In the genomic region with DNA sequence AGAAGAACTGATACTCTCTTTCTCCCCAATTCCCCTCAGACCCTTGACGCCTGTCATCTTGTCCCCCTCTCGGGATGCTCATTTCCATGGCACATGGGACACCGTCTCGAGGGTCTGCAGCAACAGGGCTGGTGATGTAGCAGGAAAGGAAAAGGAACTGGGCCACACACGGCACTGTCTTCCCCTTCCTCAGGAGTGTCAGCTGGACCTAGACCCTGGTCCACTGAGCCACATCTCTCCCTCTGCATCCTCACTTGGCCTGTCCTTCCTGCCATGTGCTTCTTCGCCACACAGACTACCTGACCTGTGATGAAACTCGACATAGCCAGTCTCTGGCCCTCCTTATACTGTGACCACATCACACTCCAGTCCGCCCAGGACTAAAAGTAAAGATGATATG, we compare ENCODE assay signal across 23 mouse cellular contexts. TPM values are rescaled to one million over a fixed set of nuclear protein-coding genes. Genes with fewer than 3 reads are reported as not detected.
DNase-seq lines count a peak whose midpoint lies in the region; ATAC-seq and TF ChIP-seq lines count a peak whose summit lies in the region.
"Had no signal": no experiment of that assay in that cellular context is flagged by ENCODE, and none has a peak within 500 bp of the region (broad histone marks: within the 10 kb centered on the region; RNA-seq: fewer than 3 reads in every experiment).

No protein-coding gene starts in this region.

- peak overlapping the region; percentile 28; the same call in 1 of the 2 replicates for H3K27ac ChIP-seq in gastrocnemius, adult 2 months
- peak overlapping the region; percentile 93 for H3K27ac ChIP-seq in heart, embryonic 13.5 days (replicated peaks)
- H3K27ac ChIP-seq in kidney, embryonic 16.5 days (ENCODE audit: low read length) = no peak overlapping the region
- H3K27ac ChIP-seq in midbrain, embryonic 13.5 days = no peak overlapping the region
- H3K27ac ChIP-seq in midbrain, embryonic 10.5 days (replicated peaks) = no peak overlapping the region
- H3K27ac ChIP-seq: forebrain, embryonic 10.5 days; limb, embryonic 15.5 days; liver, embryonic 14.5 days; stomach, embryonic 15.5 days had no signal

- no peak overlapping the region for H3K4me2 ChIP-seq in heart, embryonic 13.5 days
- H3K4me2 ChIP-seq in kidney, embryonic 16.5 days (replicated peaks; ENCODE audit: low read depth, low read length) = no peak overlapping the region
- no peak overlapping the region for H3K4me2 ChIP-seq in midbrain, embryonic 13.5 days (replicated peaks)
- H3K4me2 ChIP-seq: limb, embryonic 15.5 days; lung, embryonic 14.5 days; stomach, embryonic 15.5 days had no signal

- H3K36me3 ChIP-seq in heart, embryonic 13.5 days = peaks cover 4% of the 10 kb centered on the region; the same call in 1 of the 2 replicates
- H3K36me3 ChIP-seq in kidney, embryonic 16.5 days (ENCODE audit: insufficient read depth, low read length) = no peaks in the 10 kb centered on the region
- no peaks in the 10 kb centered on the region for H3K36me3 ChIP-seq in midbrain, embryonic 13.5 days
- no peaks in the 10 kb centered on the region for H3K36me3 ChIP-seq in midbrain, embryonic 10.5 days
- H3K36me3 ChIP-seq: forebrain, embryonic 10.5 days; limb, embryonic 15.5 days; stomach, embryonic 15.5 days had no signal

- H3K27me3 ChIP-seq in heart, embryonic 13.5 days (replicated peaks) = no peaks in the 10 kb centered on the region
- H3K27me3 ChIP-seq in kidney, embryonic 16.5 days (ENCODE audit: insufficient read depth, low read length) = no peaks in the 10 kb centered on the region
- no peaks in the 10 kb centered on the region for H3K27me3 ChIP-seq in midbrain, embryonic 13.5 days
- no peaks in the 10 kb centered on the region for H3K27me3 ChIP-seq in midbrain, embryonic 10.5 days (ENCODE audit: low read depth, poor library complexity, severe bottlenecking)
- H3K27me3 ChIP-seq: limb, embryonic 15.5 days; stomach, embryonic 15.5 days had no signal

- H3K4me1 ChIP-seq in heart, embryonic 13.5 days = peaks cover 75% of the 10 kb centered on the region
- peaks cover 17% of the 10 kb centered on the region; the same call in 1 of the 2 replicates for H3K4me1 ChIP-seq in kidney, embryonic 16.5 days (ENCODE audit: insufficient read depth, low read length)
- H3K4me1 ChIP-seq in midbrain, embryonic 13.5 days (replicated peaks) = no peaks in the 10 kb centered on the region
- H3K4me1 ChIP-seq in midbrain, embryonic 10.5 days = no peaks in the 10 kb centered on the region
- H3K4me1 ChIP-seq: stomach, embryonic 15.5 days had no signal

- ATAC-seq in heart, embryonic 13.5 days (ENCODE audit: extremely low read depth, insufficient number of reproducible peaks, low FRiP score, low TSS enrichment) = no peak
- ATAC-seq in kidney, embryonic 16.5 days (ENCODE audit: low FRiP score, low TSS enrichment) = peak; percentile 13; the same call in 1 of the 2 replicates
- 0 out of 2 replicates have a peak, but pooled peaks have one; percentile 27 for ATAC-seq in midbrain, embryonic 13.5 days
- ATAC-seq: activated CD4-positive, CD25-positive, alpha-beta regulatory T cell, adult 4 months; forebrain, embryonic 16.5 days had no signal

- no peak for TF ChIP-seq CTCF in gastrocnemius, adult 2 months (IDR thresholded peaks at IDR 0.05)

- H3K9ac ChIP-seq in heart, embryonic 13.5 days = peak overlapping the region; percentile 70
- H3K9ac ChIP-seq in kidney, embryonic 16.5 days (replicated peaks; ENCODE audit: low read length) = no peak overlapping the region
- H3K9ac ChIP-seq in midbrain, embryonic 13.5 days (replicated peaks) = no peak overlapping the region
- H3K9ac ChIP-seq: limb, embryonic 15.5 days; liver, embryonic 14.5 days; lung, embryonic 14.5 days; stomach, embryonic 15.5 days had no signal

- H3K9me3 ChIP-seq in heart, embryonic 13.5 days = no peaks in the 10 kb centered on the region
- no peaks in the 10 kb centered on the region for H3K9me3 ChIP-seq in kidney, embryonic 16.5 days (ENCODE audit: low read length)
- H3K9me3 ChIP-seq in midbrain, embryonic 13.5 days = no peaks in the 10 kb centered on the region
- H3K9me3 ChIP-seq in midbrain, embryonic 10.5 days (replicated peaks) = no peaks in the 10 kb centered on the region
- H3K9me3 ChIP-seq: forebrain, embryonic 10.5 days; limb, embryonic 15.5 days; stomach, embryonic 15.5 days had no signal

- no peak overlapping the region for H3K4me3 ChIP-seq in gastrocnemius, adult 2 months
- H3K4me3 ChIP-seq in heart, embryonic 13.5 days = no peak overlapping the region
- no peak overlapping the region for H3K4me3 ChIP-seq in kidney, embryonic 16.5 days (ENCODE audit: low read length)
- no peak overlapping the region for H3K4me3 ChIP-seq in midbrain, embryonic 13.5 days (replicated peaks)
- H3K4me3 ChIP-seq in midbrain, embryonic 10.5 days = no peak overlapping the region
- H3K4me3 ChIP-seq: forebrain, embryonic 10.5 days; limb, embryonic 15.5 days; myocyte; stomach, embryonic 15.5 days had no signal

- WGBS in heart, embryonic 13.5 days = 72% methylated on average over 8 of the region's 8 CpGs
- 88% methylated on average over 8 of the region's 8 CpGs for WGBS in kidney, embryonic 16.5 days
- 92% methylated on average over 8 of the region's 8 CpGs for WGBS in midbrain, embryonic 13.5 days
- 91% methylated on average over 8 of the region's 8 CpGs for WGBS in midbrain, embryonic 10.5 days

- intact Hi-C loops in gastrocnemius, adult 2 months (cut with DNase I) = no loop called here

- no peak for DNase-seq in gastrocnemius, adult 2 months
- DNase-seq in gastrocnemius, adult 18-20 months (ENCODE audit: low spot score) = no peak
- DNase-seq in heart, postnatal 4 days = no peak
- DNase-seq in kidney, adult 8-10 months = no peak
- no peak for DNase-seq in midbrain, embryonic 10.5 days (ENCODE audit: low spot score)
- DNase-seq: adrenal gland, adult 8-10 months; cerebellum, adult 11-12 months; cerebellum, postnatal 10 days; gastrocnemius, postnatal 25 days; kidney, adult 18-20 months; layer of hippocampus, adult 9-11 months; thymus, postnatal 25 days had no signal

RNA-seq across cellular contexts. Expression of a gene that starts 13.9 kb away (rescaled TPM):
- 10 to 100 TPM; 44.3 to 57.6 TPM for total RNA-seq in gastrocnemius, adult 2 months (2021)
- total RNA-seq in gastrocnemius, adult 18-20 months (2021) = 10 to 100 TPM; 28.8 to 36.0 TPM
- 10.3 and 12.3 TPM in 2 replicates for polyA plus RNA-seq in heart, embryonic 13.5 days (2015; fragmentation: Nextera tagmentation; extraction: Ambion mirVana)
- total RNA-seq in heart, postnatal 4 days (2021) = 10 to 100 TPM; 85.5 to 86.4 TPM
- 7.6 and 8.7 TPM in 2 replicates for polyA plus RNA-seq in kidney, embryonic 16.5 days (2015; fragmentation: Nextera tagmentation; extraction: Ambion mirVana)
- 2.1 and 2.6 TPM in 2 replicates for polyA plus RNA-seq in midbrain, embryonic 13.5 days (2015; fragmentation: Nextera tagmentation; extraction: Ambion mirVana)
- polyA plus RNA-seq in midbrain, embryonic 10.5 days (2016; fragmentation: Nextera tagmentation; extraction: Ambion mirVana) = 5.2 and 5.5 TPM in 2 replicates

RNA-seq across cellular contexts. Expression of a gene that starts 52.3 kb away (rescaled TPM):
- total RNA-seq in gastrocnemius, adult 2 months (2021) = 1 to 10 TPM; 2.3 to 2.6 TPM
- total RNA-seq in gastrocnemius, adult 18-20 months (2021) = 1 to 10 TPM; 2.2 to 2.7 TPM
- polyA plus RNA-seq in heart, embryonic 13.5 days (2015; fragmentation: Nextera tagmentation; extraction: Ambion mirVana) = 18.5 and 21.3 TPM in 2 replicates
- 1 to 10 TPM; 6.4 to 8.8 TPM for total RNA-seq in heart, postnatal 4 days (2021)
- polyA plus RNA-seq in kidney, embryonic 16.5 days (2015; fragmentation: Nextera tagmentation; extraction: Ambion mirVana) = 34.8 and 38.7 TPM in 2 replicates
- 49.7 and 54.8 TPM in 2 replicates for polyA plus RNA-seq in midbrain, embryonic 13.5 days (2015; fragmentation: Nextera tagmentation; extraction: Ambion mirVana)
- 49.1 and 51.9 TPM in 2 replicates for polyA plus RNA-seq in midbrain, embryonic 10.5 days (2016; fragmentation: Nextera tagmentation; extraction: Ambion mirVana)

Comparison
In these comparisons a context has a peak if more than half of its experiments do, and no peak if none do; other contexts are left out.
1. H3K27ac ChIP-seq: peak in gastrocnemius, adult 2 months (single experiment) and heart, embryonic 13.5 days (single experiment); none in kidney, embryonic 16.5 days (single experiment), midbrain, embryonic 13.5 days (single experiment) and midbrain, embryonic 10.5 days (single experiment).